Mouse (Mus musculus) small intestine, adult 2 months (tissue): Measurements from ENCODE around the gene Gmfb.

ENCODE experiments used
- CTCF ChIP-seq: fragments of 200-500 bp; IDR thresholded peaks from 2 replicates; pipeline ENCODE4 v1.5.1; 2012; ENCODE audit warnings: low read depth, mild to moderate bottlenecking, control low read depth, inconsistent platforms, low read length, moderate library complexity, mixed read lengths; ENCODE audit not compliant: insufficient replicate concordance, insufficient read length; ENCODE audit errors: extremely low read depth
- POLR2A ChIP-seq: fragments of 200-500 bp; IDR thresholded peaks from 2 replicates; pipeline ENCODE4 v1.6.1; 2012; ENCODE audit warnings: low read depth, mild to moderate bottlenecking, control low read depth, inconsistent platforms, low read length, moderate library complexity

- no peak for TF ChIP-seq CTCF
- no peak for TF ChIP-seq POLR2A
Observed at GRCm38 (mm10) chr14:46821271-46821872, 670 bp downstream of the Gmfb start.
